Mouse (Mus musculus): ENCODE results near the gene March9.

DNA sequence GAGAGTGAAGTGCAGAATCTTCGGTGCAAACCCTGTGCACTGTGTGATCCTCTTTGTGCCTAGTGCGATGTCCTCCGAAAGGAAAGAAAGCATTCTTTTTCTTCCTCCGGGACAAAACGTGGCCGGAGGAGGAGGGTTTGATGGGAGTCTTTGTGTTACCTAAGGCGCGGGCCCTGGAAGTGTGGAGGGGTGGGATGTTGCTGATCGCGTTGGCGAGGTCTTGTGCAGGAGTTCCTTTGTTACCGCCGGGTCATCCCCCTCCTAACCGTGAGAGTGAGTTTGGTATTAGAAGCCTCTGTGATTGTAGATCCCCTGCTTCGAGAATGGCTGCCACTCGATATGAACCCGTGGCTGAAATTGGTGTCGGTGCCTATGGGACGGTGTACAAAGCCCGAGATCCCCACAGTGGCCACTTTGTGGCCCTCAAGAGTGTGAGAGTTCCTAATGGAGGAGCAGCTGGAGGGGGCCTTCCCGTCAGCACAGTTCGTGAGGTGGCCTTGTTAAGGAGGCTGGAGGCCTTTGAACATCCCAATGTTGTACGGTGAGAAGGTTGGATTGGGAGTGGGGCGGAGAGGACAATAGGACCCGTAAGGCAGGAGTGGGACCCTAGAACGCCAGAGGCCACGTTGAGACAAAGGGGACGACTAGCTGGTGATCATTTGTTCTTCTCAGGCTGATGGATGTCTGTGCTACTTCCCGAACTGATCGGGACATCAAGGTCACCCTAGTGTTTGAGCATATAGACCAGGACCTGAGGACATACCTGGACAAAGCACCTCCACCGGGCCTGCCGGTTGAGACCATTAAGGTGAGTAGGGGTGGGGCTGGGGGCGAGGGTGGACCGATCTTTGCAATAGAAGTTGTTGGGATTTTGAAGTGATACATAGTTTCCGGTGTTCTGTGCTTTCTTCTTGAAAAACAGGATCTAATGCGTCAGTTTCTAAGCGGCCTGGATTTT lies 4.2 kb upstream of the March9 start:
- TF ChIP-seq CTCF (IDR thresholded peaks at IDR 0.05; ENCODE audit: low read depth) (no peak), EP300 (IDR thresholded peaks at IDR 0.05; ENCODE audit: low read depth) (no peak)
